Mouse (Mus musculus) adrenal gland, postnatal 25 days (tissue): Measurements from ENCODE around the gene Erbb2. TPM values are rescaled to one million over a fixed set of nuclear protein-coding genes. Genes with fewer than 3 reads are reported as not detected.

Experiments
- DNase-seq: peaks from one replicate; pipeline ENCODE4 v3.0.0; 2021; ENCODE audit warnings: mixed read lengths
- total RNA-seq: library from RNA; stranded (reverse); gene quantifications from 2 replicates; pipeline ENCODE4 v1.2.3, GENCODE M21; 2021

The Erbb2 gene
- total RNA-seq, 1 experiment from 2014 or later, result 6.2 TPM

DNA sequence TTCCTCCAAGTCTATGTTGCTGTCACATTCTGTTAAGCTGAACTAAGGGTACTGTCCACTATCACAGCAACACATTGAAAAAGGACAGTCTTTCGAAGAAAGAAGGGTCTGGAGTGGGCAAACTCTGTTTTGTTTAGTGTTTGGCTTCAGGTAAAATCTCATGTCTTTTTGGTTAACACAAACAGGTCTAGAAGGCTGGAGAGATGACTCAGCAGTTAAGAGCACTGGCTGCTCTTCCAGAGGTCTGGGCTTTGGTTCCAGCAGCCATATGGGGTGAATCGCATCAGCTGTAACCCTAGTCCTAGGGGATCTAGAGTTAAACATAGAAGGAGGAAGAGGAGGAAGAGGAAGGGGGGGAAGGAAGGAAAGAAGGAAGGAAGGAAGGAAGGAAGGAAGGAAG is 73.5 kb downstream of the Erbb2 start:
- no peak for DNase-seq

Other genes starting within 250 kb of the Erbb2 start
- 75.4 and 86.1 TPM in 2 replicates for gene Med1, start 219.2 kb upstream of the Erbb2 start, total RNA-seq
- 49.5 and 51.7 TPM in 2 replicates for gene Cdk12, start 209.4 kb upstream of the Erbb2 start, total RNA-seq
- gene Neurod2, start 82.8 kb upstream of the Erbb2 start, total RNA-seq, result not detected in 2 replicates
- 0.24 TPM in 1 of 2 replicates, not detected in the other for gene Ppp1r1b, start 64.1 kb upstream of the Erbb2 start, total RNA-seq
- gene Stard3, start 54.1 kb upstream of the Erbb2 start, total RNA-seq, result 23.6 and 23.9 TPM in 2 replicates
- 0.91 TPM in 1 of 2 replicates, not detected in the other for gene Tcap, start 28.7 kb upstream of the Erbb2 start, total RNA-seq
- 458 and 547 TPM in 2 replicates for gene Pnmt, start 26.0 kb upstream of the Erbb2 start, total RNA-seq
- 3.6 and 6.5 TPM in 2 replicates for gene Pgap3, start 12.0 kb upstream of the Erbb2 start, total RNA-seq
- 80.3 and 84.7 TPM in 2 replicates for gene Mien1, start 26.5 kb downstream of the Erbb2 start, total RNA-seq
- gene Grb7, start 33.9 kb downstream of the Erbb2 start, total RNA-seq, result 1.0 TPM in 1 of 2 replicates, not detected in the other
- gene Ikzf3, start 133.6 kb downstream of the Erbb2 start, total RNA-seq, result 0.30 TPM in 1 of 2 replicates, not detected in the other
- 0.70 TPM in 1 of 2 replicates, not detected in the other for gene Zpbp2, start 138.6 kb downstream of the Erbb2 start, total RNA-seq
- gene Ormdl3, start 174.9 kb downstream of the Erbb2 start, total RNA-seq, result 96.8 and 98.6 TPM in 2 replicates
- gene Lrrc3c, start 185.8 kb downstream of the Erbb2 start, total RNA-seq, result not detected in 2 replicates
- 7.6 and 13.5 TPM in 2 replicates for gene Gm12355, start 213.2 kb downstream of the Erbb2 start, total RNA-seq
- 25.1 and 29.1 TPM in 2 replicates for gene Gsdma3, start 213.9 kb downstream of the Erbb2 start, total RNA-seq
- 0.88 and 1.8 TPM in 2 replicates for gene Gsdma2, start 234.3 kb downstream of the Erbb2 start, total RNA-seq